Mouse (Mus musculus) left cerebral cortex, adult 11 months (tissue): ENCODE data around the gene Rbbp7.

ENCODE experiments used
- DNase-seq: peaks from one replicate; pipeline ENCODE4 v3.0.0; 2022; ENCODE audit warnings: low spot score

The Rbbp7 gene

DNA sequence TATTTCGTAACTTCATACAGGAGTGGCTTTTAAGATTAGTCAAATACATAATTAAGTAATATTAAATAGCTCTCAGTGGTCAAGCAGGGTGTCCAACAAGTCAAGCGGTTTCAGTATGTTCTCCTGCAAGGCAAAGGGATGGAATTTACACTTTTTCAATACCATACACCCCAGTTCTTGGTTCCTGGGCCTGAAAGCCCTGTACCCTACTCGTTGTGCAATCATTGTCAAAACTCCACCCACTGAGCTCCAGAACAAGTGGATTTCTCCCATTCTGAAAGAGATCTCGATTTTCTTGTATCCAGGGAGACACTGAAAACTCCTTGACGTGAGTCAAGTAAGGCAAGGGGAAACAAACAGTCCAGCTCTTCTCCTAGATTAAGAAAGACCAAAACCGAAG is 67.8 kb downstream of the Rbbp7 start:
- DNase-seq: no peak
